Mouse (Mus musculus) lung, postnatal 0 days (tissue): ENCODE results near the gene Pds5b. TPM values are rescaled to one million over a fixed set of nuclear protein-coding genes. Genes with fewer than 3 reads are reported as not detected.

Source experiments
- ATAC-seq: fragments of 200-750 bp; cut with Nextera tagmentation; 2 replicates; pipeline ENCODE4 v1.8.0; 2017; ENCODE audit warnings: moderate library complexity
- DNase-seq: peaks from one replicate; pipeline ENCODE4 v3.0.0-alpha.2; 2016; ENCODE audit warnings: low spot score
- H3K27ac ChIP-seq: fragments of 300-500 bp; sonication (generic); 2 replicates; pipeline ENCODE4 v1.5.1; 2014; ENCODE audit warnings: antibody characterized with exemption, mild to moderate bottlenecking, low read length, mixed read lengths
- H3K27me3 ChIP-seq: fragments of 300-500 bp; sonication (generic); replicated peaks from 2 replicates; pipeline ENCODE4 v1.6.1; 2014; ENCODE audit warnings: low read length, mixed read lengths; ENCODE audit not compliant: insufficient read depth
- H3K36me3 ChIP-seq: fragments of 300-500 bp; sonication (generic); 2 replicates; pipeline ENCODE4 v1.6.1; 2014; ENCODE audit warnings: low read length, mixed read lengths; ENCODE audit not compliant: insufficient read depth
- H3K4me1 ChIP-seq: fragments of 300-500 bp; sonication (generic); 2 replicates; pipeline ENCODE4 v1.6.1; 2014; ENCODE audit warnings: antibody characterized with exemption, low read depth, low read length, mixed read lengths; ENCODE audit not compliant: insufficient read depth
- H3K4me2 ChIP-seq: fragments of 300-500 bp; sonication (generic); replicated peaks from 2 replicates; pipeline ENCODE4 v1.6.1; 2014; ENCODE audit warnings: low read depth, mild to moderate bottlenecking, low read length, moderate library complexity, mixed read lengths
- H3K4me3 ChIP-seq: fragments of 300-500 bp; sonication (generic); 2 replicates; pipeline ENCODE4 v1.5.1; 2014; ENCODE audit warnings: low read depth, low read length
- H3K9ac ChIP-seq: fragments of 300-500 bp; sonication (generic); replicated peaks from 2 replicates; pipeline ENCODE4 v1.6.1; 2014; ENCODE audit warnings: low read depth, mild to moderate bottlenecking
- H3K9me3 ChIP-seq: fragments of 300-500 bp; sonication (generic); 2 replicates; pipeline ENCODE4 v1.6.1; 2016; ENCODE audit warnings: low read length, mixed read lengths
- CTCF ChIP-seq: IDR thresholded peaks from 2 replicates; pipeline ENCODE4 v1.5.1; 2016; ENCODE audit warnings: antibody characterized with exemption, mild to moderate bottlenecking
- EP300 ChIP-seq: IDR thresholded peaks from 2 replicates; pipeline ENCODE4 v1.6.1; 2016; ENCODE audit warnings: antibody characterized with exemption, mild to moderate bottlenecking, control low read depth
- WGBS: fragments of 180-500 bp; shearing (Covaris S2); extraction: QIAGEN DNeasy Blood & Tissue Kit; methylation state at CpG from one replicate; pipeline ENCODE4 v1.1.7; 2014; 5-methylcytosine and 5-hydroxymethylcytosine counted together
- polyA plus RNA-seq: library from polyadenylated mRNA; unstranded; fragments of >200 nt; fragmentation: Nextera tagmentation; extraction: Ambion mirVana; gene quantifications from 2 replicates; pipeline ENCODE4 v1.2.1, GENCODE M21; 2015

Pds5b gene
- polyA plus RNA-seq, 1 experiment from 2014 or later, result 10.2 TPM

GRCm38 (mm10) chr5:150815400-150815799, 141.9 kb downstream of the Pds5b start:
- no peak overlapping the region for H3K4me3 ChIP-seq
- no peak for ATAC-seq
- TF ChIP-seq EP300 (no peak), CTCF (no peak)
- H3K4me1 ChIP-seq, result no peaks in the 10 kb centered on the region
- no peak overlapping the region for H3K27ac ChIP-seq
- H3K36me3 ChIP-seq, result no peaks in the 10 kb centered on the region
- no peaks in the 10 kb centered on the region for H3K27me3 ChIP-seq
- H3K9ac ChIP-seq, result no peak overlapping the region
- H3K9me3 ChIP-seq, result no peaks in the 10 kb centered on the region
- no peak for DNase-seq
- no peak overlapping the region for H3K4me2 ChIP-seq
- WGBS, result 79% methylated on average over 4 of the region's 4 CpGs

GRCm38 (mm10) chr5:150816775-150817174, 143.2 kb downstream of the Pds5b start:
- 87% methylated on average over 5 of the region's 5 CpGs for WGBS
- Histone ChIP-seq H3K4me2 (no peak overlapping the region), H3K9ac (no peak overlapping the region), H3K27me3 (no peaks in the 10 kb centered on the region), H3K4me1 (no peaks in the 10 kb centered on the region), H3K27ac (no peak overlapping the region), H3K9me3 (no peaks in the 10 kb centered on the region), H3K4me3 (no peak overlapping the region), H3K36me3 (no peaks in the 10 kb centered on the region)
- TF ChIP-seq EP300 (no peak), CTCF (no peak)
- ATAC-seq, result no peak
- no peak for DNase-seq

GRCm38 (mm10) chr5:150818041-150818440, 144.5 kb downstream of the Pds5b start:
- TF ChIP-seq EP300 (no peak), CTCF (no peak)
- Histone ChIP-seq H3K4me2 (no peak overlapping the region), H3K9me3 (no peaks in the 10 kb centered on the region), H3K4me1 (no peaks in the 10 kb centered on the region), H3K9ac (no peak overlapping the region), H3K27me3 (no peaks in the 10 kb centered on the region), H3K27ac (no peak overlapping the region), H3K4me3 (no peak overlapping the region), H3K36me3 (no peaks in the 10 kb centered on the region)
- 49% methylated on average over 2 of the region's 2 CpGs for WGBS
- no peak for ATAC-seq
- DNase-seq, result no peak

- no peak for TF ChIP-seq CTCF
- no peak for TF ChIP-seq EP300
- WGBS, result 78% methylated on average over 4 of the region's 4 CpGs
- Histone ChIP-seq H3K27ac (no peak overlapping the region), H3K4me2 (no peak overlapping the region), H3K36me3 (no peaks in the 10 kb centered on the region), H3K4me1 (no peaks in the 10 kb centered on the region), H3K27me3 (no peaks in the 10 kb centered on the region), H3K9me3 (no peaks in the 10 kb centered on the region), H3K9ac (no peak overlapping the region), H3K4me3 (no peak overlapping the region)
- DNase-seq (no peak), ATAC-seq (no peak)
Observed at GRCm38 (mm10) chr5:150818886-150819285, 145.3 kb downstream of the Pds5b start.

GRCm38 (mm10) chr5:150819520-150819919, 146.0 kb downstream of the Pds5b start:
- H3K4me2 ChIP-seq, result no peak overlapping the region
- no peaks in the 10 kb centered on the region for H3K9me3 ChIP-seq
- no peaks in the 10 kb centered on the region for H3K27me3 ChIP-seq
- no peak for ATAC-seq
- H3K36me3 ChIP-seq, result no peaks in the 10 kb centered on the region
- no peak overlapping the region for H3K9ac ChIP-seq
- TF ChIP-seq CTCF (no peak), EP300 (no peak)
- WGBS, result 70% methylated on average over 5 of the region's 5 CpGs
- DNase-seq, result no peak
- no peaks in the 10 kb centered on the region for H3K4me1 ChIP-seq
- no peak overlapping the region for H3K27ac ChIP-seq
- H3K4me3 ChIP-seq, result no peak overlapping the region

- ATAC-seq (no peak), DNase-seq (no peak)
- H3K36me3 ChIP-seq, result no peaks in the 10 kb centered on the region
- H3K27ac ChIP-seq, result no peak overlapping the region
- H3K9me3 ChIP-seq, result no peaks in the 10 kb centered on the region
- TF ChIP-seq CTCF (no peak), EP300 (no peak)
- H3K4me1 ChIP-seq, result no peaks in the 10 kb centered on the region
- H3K27me3 ChIP-seq, result no peaks in the 10 kb centered on the region
- H3K4me2 ChIP-seq, result no peak overlapping the region
- H3K9ac ChIP-seq, result no peak overlapping the region
- no peak overlapping the region for H3K4me3 ChIP-seq
- WGBS, result 68% methylated on average over 4 of the region's 4 CpGs
Observed at GRCm38 (mm10) chr5:150821152-150821551, 147.6 kb downstream of the Pds5b start.

- H3K4me3 ChIP-seq, result no peak overlapping the region
- H3K36me3 ChIP-seq, result no peaks in the 10 kb centered on the region
- WGBS, result 67% methylated on average over 6 of the region's 6 CpGs
- no peak for TF ChIP-seq EP300
- TF ChIP-seq CTCF, result no peak
- DNase-seq (peak; percentile 45), ATAC-seq (peak; percentile 35; the same call in 1 of the 2 replicates)
- H3K9me3 ChIP-seq, result no peaks in the 10 kb centered on the region
- H3K27ac ChIP-seq, result no peak overlapping the region
- H3K9ac ChIP-seq, result no peak overlapping the region
- H3K27me3 ChIP-seq, result no peaks in the 10 kb centered on the region
- no peak overlapping the region for H3K4me2 ChIP-seq
- no peaks in the 10 kb centered on the region for H3K4me1 ChIP-seq
Observed at GRCm38 (mm10) chr5:150822781-150823180, 149.2 kb downstream of the Pds5b start.
